Mouse (Mus musculus): Measurements from ENCODE around the gene Hsd17b6. TPM values are rescaled to one million over a fixed set of nuclear protein-coding genes. Genes with fewer than 3 reads are reported as not detected.

The Hsd17b6 gene
- polyA plus RNA-seq, 2 experiments: not detected

DNA sequence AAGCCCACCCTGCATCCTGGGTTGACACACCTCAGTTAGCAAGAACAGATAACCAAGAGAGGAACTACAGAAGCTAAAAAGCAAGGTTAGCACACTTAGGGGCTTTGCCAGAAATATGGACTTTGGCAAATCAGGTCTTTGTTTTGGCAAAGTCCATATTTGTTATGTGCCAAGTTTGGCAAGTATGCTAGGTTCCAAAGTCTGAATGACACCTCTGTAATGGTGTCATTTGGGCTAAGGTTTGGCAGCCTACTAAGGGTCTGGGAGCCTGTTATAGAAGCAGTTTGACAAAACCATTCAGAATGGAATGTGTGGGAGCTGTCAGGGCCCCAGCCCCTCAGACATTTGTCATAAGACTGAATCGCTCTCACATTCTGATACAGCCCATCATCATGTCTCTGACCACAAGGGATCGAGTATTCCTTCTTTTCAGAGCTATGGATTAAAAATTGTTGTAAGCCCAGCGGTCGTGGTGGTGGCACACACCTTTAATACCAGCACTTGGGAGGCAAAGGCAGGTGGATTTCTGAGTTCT lies 57.7 kb downstream of the Hsd17b6 start:
- no peak for TF ChIP-seq POLR2A (IDR thresholded peaks at IDR 0.05; ENCODE audit: borderline replicate concordance, extremely low read depth, insufficient read depth, insufficient read length)
- Histone ChIP-seq H3K36me3 (ENCODE audit: control insufficient read depth, insufficient read depth, low read length) (no peaks in the 10 kb centered on the region), H3K4me2 (replicated peaks; ENCODE audit: low read depth, low read length, severe bottlenecking) (no peak overlapping the region), H3K9me3 (ENCODE audit: control insufficient read depth, low read length) (no peaks in the 10 kb centered on the region), H3K27me3 (ENCODE audit: control insufficient read depth, insufficient read depth, low read length) (no peaks in the 10 kb centered on the region), H3K4me1 (ENCODE audit: control insufficient read depth, insufficient read depth, low read length) (no peaks in the 10 kb centered on the region), H3K4me3 (replicated peaks; ENCODE audit: low read length) (no peak overlapping the region), H3K27ac (replicated peaks; ENCODE audit: low read depth, low read length) (no peak overlapping the region), H3K9ac (ENCODE audit: low read depth, low read length, severe bottlenecking) (no peak overlapping the region)
- ATAC-seq (ENCODE audit: low FRiP score, low read depth) (no peak), DNase-seq (ENCODE audit: low spot score) (no peak)
- 81% methylated on average over 4 of the region's 4 CpGs for WGBS

DNA sequence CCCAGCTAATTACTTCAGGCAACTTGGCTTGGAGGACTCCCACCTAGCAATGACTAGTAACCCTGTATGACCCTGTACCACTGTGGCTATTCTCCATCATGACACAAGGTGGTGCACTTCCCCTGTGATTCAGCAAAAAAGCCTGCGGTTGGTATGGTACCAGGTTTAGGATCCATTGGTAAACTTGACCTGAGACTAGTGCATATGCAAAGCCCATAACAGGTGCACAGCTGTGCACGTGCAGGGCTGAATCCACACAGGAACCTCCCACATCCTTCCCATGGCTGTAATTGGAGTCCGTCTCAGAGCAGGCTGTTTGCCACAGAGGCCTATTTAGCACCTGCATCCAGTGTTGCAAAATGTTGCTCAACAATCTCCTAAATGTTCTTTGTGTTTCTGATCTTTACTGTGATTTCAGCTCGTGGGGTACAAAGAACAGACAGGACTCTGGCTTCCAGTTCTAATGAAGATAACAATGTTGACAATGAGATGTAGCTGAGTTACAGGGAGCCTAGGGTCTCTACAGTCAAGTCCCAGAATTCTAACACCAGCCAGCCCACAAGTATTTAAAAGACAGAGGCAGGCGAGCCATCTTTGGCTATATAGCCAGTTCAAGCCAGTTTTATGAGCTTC lies 61.9 kb downstream of the Hsd17b6 start:
- peak; percentile 60; the same call in 1 of the 2 replicates for ATAC-seq (ENCODE audit: low FRiP score, low read depth)
- Histone ChIP-seq H3K4me3 (replicated peaks; ENCODE audit: low read length) (no peak overlapping the region), H3K4me2 (replicated peaks; ENCODE audit: low read depth, low read length, severe bottlenecking) (no peak overlapping the region), H3K27me3 (ENCODE audit: control insufficient read depth, insufficient read depth, low read length) (no peaks in the 10 kb centered on the region), H3K36me3 (ENCODE audit: control insufficient read depth, insufficient read depth, low read length) (no peaks in the 10 kb centered on the region), H3K27ac (replicated peaks; ENCODE audit: low read depth, low read length) (no peak overlapping the region), H3K9ac (ENCODE audit: low read depth, low read length, severe bottlenecking) (no peak overlapping the region), H3K9me3 (ENCODE audit: control insufficient read depth, low read length) (no peaks in the 10 kb centered on the region), H3K4me1 (ENCODE audit: control insufficient read depth, insufficient read depth, low read length) (no peaks in the 10 kb centered on the region)
- WGBS: 29% methylated on average over 5 of the region's 5 CpGs
- TF ChIP-seq POLR2A (IDR thresholded peaks at IDR 0.05; ENCODE audit: borderline replicate concordance, extremely low read depth, insufficient read depth, insufficient read length): no peak
- peak; percentile 67 for DNase-seq (ENCODE audit: low spot score)

Other genes starting within 250 kb of the Hsd17b6 start
- 0.11 and 0.12 TPM in 2 replicates for gene Rdh1, start 247.9 kb downstream of the Hsd17b6 start, polyA plus RNA-seq (2012; rRNA removed)
- gene Rdh1, start 247.9 kb downstream of the Hsd17b6 start, polyA plus RNA-seq (2014; fragmentation: Nextera tagmentation; extraction: Ambion mirVana): 0.08 TPM in 1 of 2 replicates, not detected in the other
- gene Rdh16f1, start 247.8 kb downstream of the Hsd17b6 start, polyA plus RNA-seq (2012; rRNA removed): 0.15 and 0.16 TPM in 2 replicates
- 0.59 TPM in 1 of 2 replicates, not detected in the other for gene Rdh16f1, start 247.8 kb downstream of the Hsd17b6 start, polyA plus RNA-seq (2014; fragmentation: Nextera tagmentation; extraction: Ambion mirVana)
- gene Rdh9, start 231.2 kb downstream of the Hsd17b6 start, polyA plus RNA-seq (2012; rRNA removed): 0.26 and 0.33 TPM in 2 replicates
- gene Rdh9, start 231.2 kb downstream of the Hsd17b6 start, polyA plus RNA-seq (2014; fragmentation: Nextera tagmentation; extraction: Ambion mirVana): 0.30 TPM in 1 of 2 replicates, not detected in the other
- 0.10 TPM in 1 of 2 replicates, not detected in the other for gene Rdh16, start 206.5 kb downstream of the Hsd17b6 start, polyA plus RNA-seq (2012; rRNA removed)
- 0.06 TPM in 1 of 2 replicates, not detected in the other for gene Rdh16, start 206.5 kb downstream of the Hsd17b6 start, polyA plus RNA-seq (2014; fragmentation: Nextera tagmentation; extraction: Ambion mirVana)
- not detected in 2 replicates for gene Rdh19, start 157.7 kb downstream of the Hsd17b6 start, polyA plus RNA-seq (2012; rRNA removed)
- gene Rdh19, start 157.7 kb downstream of the Hsd17b6 start, polyA plus RNA-seq (2014; fragmentation: Nextera tagmentation; extraction: Ambion mirVana): not detected in 2 replicates
- not detected in 2 replicates for gene Rdh16f2, start 141.1 kb downstream of the Hsd17b6 start, polyA plus RNA-seq (2012; rRNA removed)
- gene Rdh16f2, start 141.1 kb downstream of the Hsd17b6 start, polyA plus RNA-seq (2014; fragmentation: Nextera tagmentation; extraction: Ambion mirVana): not detected in 2 replicates
- gene Rdh7, start 118.8 kb downstream of the Hsd17b6 start, polyA plus RNA-seq (2012; rRNA removed): 0.05 TPM in 1 of 2 replicates, not detected in the other
- gene Rdh7, start 118.8 kb downstream of the Hsd17b6 start, polyA plus RNA-seq (2014; fragmentation: Nextera tagmentation; extraction: Ambion mirVana): not detected in 2 replicates
- gene Sdr9c7, start 109.1 kb downstream of the Hsd17b6 start, polyA plus RNA-seq (2012; rRNA removed): 0.60 and 1.0 TPM in 2 replicates
- 1.0 and 1.4 TPM in 2 replicates for gene Sdr9c7, start 109.1 kb downstream of the Hsd17b6 start, polyA plus RNA-seq (2014; fragmentation: Nextera tagmentation; extraction: Ambion mirVana)
- gene Prim1, start 7.6 kb upstream of the Hsd17b6 start, polyA plus RNA-seq (2012; rRNA removed): 47.6 and 59.5 TPM in 2 replicates
- 73.9 and 76.5 TPM in 2 replicates for gene Prim1, start 7.6 kb upstream of the Hsd17b6 start, polyA plus RNA-seq (2014; fragmentation: Nextera tagmentation; extraction: Ambion mirVana)
- 362 and 554 TPM in 2 replicates for gene Naca, start 28.0 kb upstream of the Hsd17b6 start, polyA plus RNA-seq (2012; rRNA removed)
- 844 and 893 TPM in 2 replicates for gene Naca, start 28.0 kb upstream of the Hsd17b6 start, polyA plus RNA-seq (2014; fragmentation: Nextera tagmentation; extraction: Ambion mirVana)
- 78.0 and 93.0 TPM in 2 replicates for gene Ptges3, start 51.3 kb upstream of the Hsd17b6 start, polyA plus RNA-seq (2012; rRNA removed)
- 450 and 461 TPM in 2 replicates for gene Ptges3, start 51.3 kb upstream of the Hsd17b6 start, polyA plus RNA-seq (2014; fragmentation: Nextera tagmentation; extraction: Ambion mirVana)
- 1,269 and 2,071 TPM in 2 replicates for gene Atp5b, start 75.7 kb upstream of the Hsd17b6 start, polyA plus RNA-seq (2012; rRNA removed)
- gene Atp5b, start 75.7 kb upstream of the Hsd17b6 start, polyA plus RNA-seq (2014; fragmentation: Nextera tagmentation; extraction: Ambion mirVana): 1,908 and 2,011 TPM in 2 replicates
- 28.3 and 31.1 TPM in 2 replicates for gene Baz2a, start 84.0 kb upstream of the Hsd17b6 start, polyA plus RNA-seq (2012; rRNA removed)
- 17.5 and 18.2 TPM in 2 replicates for gene Baz2a, start 84.0 kb upstream of the Hsd17b6 start, polyA plus RNA-seq (2014; fragmentation: Nextera tagmentation; extraction: Ambion mirVana)
- gene Rbms2, start 172.7 kb upstream of the Hsd17b6 start, polyA plus RNA-seq (2012; rRNA removed): 113 and 117 TPM in 2 replicates
- 33.8 and 35.9 TPM in 2 replicates for gene Rbms2, start 172.7 kb upstream of the Hsd17b6 start, polyA plus RNA-seq (2014; fragmentation: Nextera tagmentation; extraction: Ambion mirVana)
- 4.8 and 5.8 TPM in 2 replicates for gene Gls2, start 186.8 kb upstream of the Hsd17b6 start, polyA plus RNA-seq (2012; rRNA removed)
- gene Gls2, start 186.8 kb upstream of the Hsd17b6 start, polyA plus RNA-seq (2014; fragmentation: Nextera tagmentation; extraction: Ambion mirVana): 2.0 and 2.5 TPM in 2 replicates
- 22.3 and 27.4 TPM in 2 replicates for gene Spryd4, start 204.2 kb upstream of the Hsd17b6 start, polyA plus RNA-seq (2012; rRNA removed)
- 36.9 and 38.7 TPM in 2 replicates for gene Spryd4, start 204.2 kb upstream of the Hsd17b6 start, polyA plus RNA-seq (2014; fragmentation: Nextera tagmentation; extraction: Ambion mirVana)
- 0.88 and 1.7 TPM in 2 replicates for gene Mip, start 218.2 kb upstream of the Hsd17b6 start, polyA plus RNA-seq (2012; rRNA removed)
- 0.17 and 0.37 TPM in 2 replicates for gene Mip, start 218.2 kb upstream of the Hsd17b6 start, polyA plus RNA-seq (2014; fragmentation: Nextera tagmentation; extraction: Ambion mirVana)
- gene Timeless, start 224.5 kb upstream of the Hsd17b6 start, polyA plus RNA-seq (2012; rRNA removed): 31.7 and 32.4 TPM in 2 replicates
- 48.6 and 54.7 TPM in 2 replicates for gene Timeless, start 224.5 kb upstream of the Hsd17b6 start, polyA plus RNA-seq (2014; fragmentation: Nextera tagmentation; extraction: Ambion mirVana)
- gene Apon, start 246.5 kb upstream of the Hsd17b6 start, polyA plus RNA-seq (2012; rRNA removed): 0.58 and 0.72 TPM in 2 replicates
- gene Apon, start 246.5 kb upstream of the Hsd17b6 start, polyA plus RNA-seq (2014; fragmentation: Nextera tagmentation; extraction: Ambion mirVana): 0.30 and 0.57 TPM in 2 replicates

All from limb, embryonic 14.5 days (tissue).